Mouse (Mus musculus) forebrain, embryonic 15.5 days (tissue): ENCODE data around the gene Ctsk. TPM values are rescaled to one million over a fixed set of nuclear protein-coding genes. Genes with fewer than 3 reads are reported as not detected.

ENCODE experiments used
- ATAC-seq: fragments of 200-750 bp; cut with Nextera tagmentation; replicated peaks from 2 replicates; pipeline ENCODE4 v1.8.0; 2017; ENCODE audit warnings: mild to moderate bottlenecking, moderate TSS enrichment, moderate library complexity
- H3K27ac ChIP-seq: fragments of 300-500 bp; sonication (generic); replicated peaks from 2 replicates; pipeline ENCODE4 v1.5.1; 2015; ENCODE audit warnings: mild to moderate bottlenecking, inconsistent platforms
- H3K27me3 ChIP-seq: fragments of 300-500 bp; sonication (generic); 2 replicates; pipeline ENCODE4 v1.6.1; 2015; ENCODE audit warnings: inconsistent platforms
- H3K36me3 ChIP-seq: fragments of 300-500 bp; sonication (generic); 2 replicates; pipeline ENCODE4 v1.6.1; 2015; ENCODE audit warnings: mild to moderate bottlenecking, inconsistent platforms
- H3K4me1 ChIP-seq: fragments of 300-500 bp; sonication (generic); 2 replicates; pipeline ENCODE4 v1.6.1; 2015; ENCODE audit warnings: inconsistent platforms
- H3K4me2 ChIP-seq: fragments of 300-500 bp; sonication (generic); replicated peaks from 2 replicates; pipeline ENCODE4 v1.6.1; 2015; ENCODE audit warnings: mild to moderate bottlenecking, inconsistent platforms
- H3K4me3 ChIP-seq: fragments of 300-500 bp; sonication (generic); 2 replicates; pipeline ENCODE4 v1.5.1; 2015; ENCODE audit warnings: mild to moderate bottlenecking, inconsistent platforms
- H3K9ac ChIP-seq: fragments of 300-500 bp; sonication (generic); replicated peaks from 2 replicates; pipeline ENCODE4 v1.6.1; 2015; ENCODE audit warnings: mild to moderate bottlenecking, inconsistent platforms
- H3K9me3 ChIP-seq: fragments of 300-500 bp; sonication (generic); 2 replicates; pipeline ENCODE4 v1.6.1; 2016; ENCODE audit warnings: inconsistent platforms
- WGBS: fragments of 180-500 bp; shearing (Covaris S2); methylation state at CpG from one replicate; pipeline ENCODE4 v1.1.7; 2015; ENCODE audit warnings: mixed read lengths; 5-methylcytosine and 5-hydroxymethylcytosine counted together
- polyA plus RNA-seq: library from polyadenylated mRNA; unstranded; fragments of >200 nt; fragmentation: Nextera tagmentation; extraction: Ambion mirVana; gene quantifications from 2 replicates; pipeline ENCODE4 v1.2.1, GENCODE M21; 2015

Gene Ctsk
- 3.7 and 4.3 TPM in 2 replicates for polyA plus RNA-seq

DNA sequence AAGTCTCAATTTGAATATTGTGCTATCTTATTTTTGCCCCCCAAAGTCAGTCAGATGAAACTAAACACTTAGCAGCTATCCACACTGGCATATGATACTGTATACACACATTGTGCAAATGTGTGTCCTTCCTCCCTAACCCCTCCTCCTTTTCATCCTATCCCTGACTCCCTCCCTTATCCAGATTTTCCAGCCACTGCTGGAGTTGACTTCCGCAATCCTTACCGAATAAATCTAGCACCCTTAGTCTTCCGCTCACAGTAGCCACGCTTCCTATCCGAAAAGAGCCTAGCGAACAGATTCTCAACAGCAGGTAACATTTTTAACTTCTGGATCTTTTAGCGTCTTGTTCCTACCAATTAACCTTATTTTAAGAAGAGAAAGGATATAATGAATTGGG, at the start of gene Ctsk:
Gene Ctsk (plus strand): TSS at position 233 of the 400 bp plus-strand sequence.
- Histone ChIP-seq H3K4me2 (no peak within 1 kb of the TSS), H3K9me3 (no peaks in the 10 kb centered on the region), H3K27ac (no peak within 1 kb of the TSS), H3K4me1 (no peaks in the 10 kb centered on the region), H3K4me3 (no peak within 1 kb of the TSS), H3K36me3 (peaks cover 26% of the 10 kb centered on the region), H3K9ac (no peak within 1 kb of the TSS), H3K27me3 (no peaks in the 10 kb centered on the region)
- ATAC-seq, result no peak
- WGBS, result 91% methylated on average over 7 of the region's 7 CpGs

DNA sequence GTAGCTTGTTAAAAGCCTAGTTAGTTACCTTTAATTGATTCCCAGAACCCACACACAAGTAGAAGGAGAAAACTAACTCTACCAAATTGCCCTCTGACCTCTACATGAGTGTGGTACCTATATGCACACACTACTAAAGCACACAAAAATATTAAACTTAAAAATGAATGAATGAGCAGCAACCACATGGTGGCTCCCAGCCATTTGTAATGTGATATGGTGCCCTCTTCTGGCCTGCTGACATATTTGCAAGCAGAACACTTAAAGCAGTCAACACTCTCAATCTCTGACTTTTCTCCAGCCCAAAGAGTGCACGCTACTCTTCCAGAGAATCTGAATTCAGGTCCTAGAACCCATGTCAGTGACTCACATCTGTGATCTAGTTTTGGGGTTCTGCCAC, 48.6 kb upstream of the Ctsk start:
- H3K27ac ChIP-seq, result no peak overlapping the region
- WGBS, result 45% methylated on average over 1 of the region's 1 CpGs
- no peak; the same call in 1 of the 2 replicates for ATAC-seq

DNA sequence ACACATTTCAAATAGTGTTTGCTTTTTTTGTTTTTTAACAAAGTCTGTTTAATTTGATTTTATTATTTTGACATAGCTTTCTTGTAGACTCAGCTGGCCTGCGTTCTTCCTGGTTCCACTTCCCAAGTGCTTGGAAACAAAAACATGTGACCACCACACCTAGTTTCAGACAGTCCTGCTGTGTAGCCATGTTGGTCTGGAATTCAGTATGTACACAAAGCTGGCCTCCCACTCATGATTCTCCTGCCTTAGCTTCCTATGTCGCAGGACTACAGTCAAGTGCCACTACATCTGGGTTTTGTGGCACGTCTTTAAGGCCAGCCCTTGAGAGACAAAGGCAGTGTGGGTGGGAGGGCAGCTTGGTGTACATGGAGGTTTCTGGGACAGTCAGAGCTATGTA, 48.1 kb upstream of the Ctsk start:
- 97% methylated on average over 3 of the region's 3 CpGs for WGBS
- Histone ChIP-seq H3K27ac (no peak overlapping the region), H3K27me3 (no peaks in the 10 kb centered on the region), H3K9me3 (no peaks in the 10 kb centered on the region), H3K9ac (no peak overlapping the region), H3K4me2 (no peak overlapping the region), H3K4me3 (no peak overlapping the region), H3K36me3 (peaks cover 26% of the 10 kb centered on the region), H3K4me1 (no peaks in the 10 kb centered on the region)
- no peak for ATAC-seq

More for the DNA sequence above, 48.6 kb upstream of the Ctsk start:
- Histone ChIP-seq H3K9ac (no peak overlapping the region), H3K27me3 (no peaks in the 10 kb centered on the region), H3K36me3 (peaks cover 26% of the 10 kb centered on the region), H3K4me3 (no peak overlapping the region), H3K4me1 (no peaks in the 10 kb centered on the region), H3K4me2 (no peak overlapping the region), H3K9me3 (no peaks in the 10 kb centered on the region)

DNA sequence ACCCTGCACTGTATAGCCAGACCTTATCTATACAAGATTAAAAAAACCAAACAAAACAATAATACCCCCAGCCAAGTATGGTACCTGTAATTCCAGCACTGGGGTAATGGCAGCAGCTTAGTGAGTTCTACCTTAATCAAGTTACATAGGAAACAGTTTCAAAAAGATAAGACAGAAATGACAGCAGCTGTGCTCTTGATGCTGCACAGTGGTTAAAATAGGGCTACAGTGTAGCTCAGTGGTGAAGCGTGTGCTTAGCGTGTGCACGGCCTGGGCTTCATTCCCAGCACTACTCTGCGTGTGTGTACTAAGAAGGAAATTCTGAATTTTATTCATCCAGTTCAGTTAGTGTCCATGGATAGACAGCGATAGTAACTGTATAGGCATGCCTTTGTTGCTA, 42.7 kb upstream of the Ctsk start:
- no peak for ATAC-seq
- H3K9me3 ChIP-seq, result no peaks in the 10 kb centered on the region
- H3K4me3 ChIP-seq, result no peak overlapping the region
- H3K4me2 ChIP-seq, result no peak overlapping the region
- no peaks in the 10 kb centered on the region for H3K27me3 ChIP-seq
- H3K4me1 ChIP-seq, result no peaks in the 10 kb centered on the region
- peaks cover 19% of the 10 kb centered on the region for H3K36me3 ChIP-seq
- no peak overlapping the region for H3K9ac ChIP-seq
- no peak overlapping the region for H3K27ac ChIP-seq
- whole genome bisulfite sequencing, result 99% methylated on average over 5 of the region's 5 CpGs

DNA sequence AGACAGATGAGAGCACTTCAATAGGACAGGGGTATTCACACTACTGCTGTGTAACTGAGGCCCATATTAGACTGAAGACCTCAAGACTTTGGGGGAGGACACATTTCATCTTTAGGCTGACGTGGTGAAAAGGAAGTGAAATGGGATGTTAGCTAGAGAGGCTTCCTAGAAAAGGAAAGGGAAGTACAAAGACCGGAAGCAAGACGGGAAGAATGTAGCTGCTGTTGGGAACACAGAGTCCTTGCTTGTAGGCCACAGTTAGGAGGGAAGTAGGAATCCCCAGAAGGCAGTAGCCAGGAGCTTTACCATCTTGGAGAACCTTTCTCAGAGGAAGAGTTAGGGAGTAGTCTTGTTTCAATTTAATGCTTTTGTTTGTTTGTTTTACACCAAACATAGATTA, 41.3 kb upstream of the Ctsk start:
- H3K9me3 ChIP-seq, result no peaks in the 10 kb centered on the region
- H3K4me2 ChIP-seq, result no peak overlapping the region
- no peak overlapping the region for H3K27ac ChIP-seq
- no peaks in the 10 kb centered on the region for H3K27me3 ChIP-seq
- no peak overlapping the region for H3K9ac ChIP-seq
- H3K36me3 ChIP-seq, result peaks cover 19% of the 10 kb centered on the region
- 84% methylated on average over 3 of the region's 3 CpGs for WGBS
- no peak overlapping the region for H3K4me3 ChIP-seq
- no peaks in the 10 kb centered on the region for H3K4me1 ChIP-seq
- no peak for ATAC-seq

DNA sequence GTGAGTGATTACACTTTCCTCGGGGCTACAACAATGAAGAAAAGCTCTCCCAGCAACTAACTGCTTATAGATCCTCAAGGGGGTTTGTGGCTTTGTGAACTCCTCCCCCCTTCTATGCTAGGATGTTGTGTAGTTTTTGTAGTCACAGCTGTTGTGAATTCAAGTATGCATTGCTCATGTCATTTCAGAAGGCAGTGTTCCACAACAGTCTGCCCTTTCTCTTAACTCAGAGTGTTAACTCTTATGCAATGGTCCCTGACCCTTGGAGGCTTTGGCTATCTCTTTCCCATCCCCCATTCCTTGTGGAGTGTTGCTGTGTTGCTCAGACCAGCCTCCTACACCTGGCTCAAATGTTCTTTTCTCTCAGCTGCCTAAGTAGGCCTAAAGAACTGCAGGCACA, 39.7 kb upstream of the Ctsk start:
- H3K27ac ChIP-seq, result no peak overlapping the region
- WGBS, result 86% methylated on average over 1 of the region's 1 CpGs
- no peak overlapping the region for H3K9ac ChIP-seq
- no peaks in the 10 kb centered on the region for H3K4me1 ChIP-seq
- no peak overlapping the region for H3K4me3 ChIP-seq
- no peaks in the 10 kb centered on the region for H3K27me3 ChIP-seq
- no peak overlapping the region for H3K4me2 ChIP-seq
- ATAC-seq, result no peak
- H3K36me3 ChIP-seq, result peaks cover 7% of the 10 kb centered on the region; the same call in 1 of the 2 replicates
- H3K9me3 ChIP-seq, result no peaks in the 10 kb centered on the region

DNA sequence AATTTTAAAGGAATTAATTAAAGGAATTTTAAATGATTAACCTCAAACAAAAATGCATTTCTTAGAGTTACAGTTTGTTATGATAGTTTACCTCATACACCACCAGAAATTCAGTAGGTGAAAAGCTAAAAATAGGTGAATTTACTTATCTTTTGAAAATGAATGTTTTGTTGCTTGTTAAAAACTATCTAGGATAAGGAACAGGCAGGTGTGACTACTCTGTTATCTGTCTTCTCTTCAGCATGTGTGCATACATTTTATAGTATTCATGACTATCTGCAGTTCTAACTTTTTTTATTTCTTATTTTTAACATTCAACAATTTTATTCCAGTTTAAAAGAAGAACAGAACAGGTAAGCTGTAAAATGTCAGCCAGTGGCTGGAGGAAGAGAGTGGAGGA, 35.2 kb upstream of the Ctsk start:
- no peak overlapping the region for H3K27ac ChIP-seq
- H3K4me1 ChIP-seq, result no peaks in the 10 kb centered on the region
- no peaks in the 10 kb centered on the region for H3K27me3 ChIP-seq
- ATAC-seq, result no peak
- H3K9me3 ChIP-seq, result no peaks in the 10 kb centered on the region
- no peak overlapping the region for H3K9ac ChIP-seq
- peaks cover 20% of the 10 kb centered on the region for H3K36me3 ChIP-seq
- H3K4me2 ChIP-seq, result no peak overlapping the region
- H3K4me3 ChIP-seq, result no peak overlapping the region

DNA sequence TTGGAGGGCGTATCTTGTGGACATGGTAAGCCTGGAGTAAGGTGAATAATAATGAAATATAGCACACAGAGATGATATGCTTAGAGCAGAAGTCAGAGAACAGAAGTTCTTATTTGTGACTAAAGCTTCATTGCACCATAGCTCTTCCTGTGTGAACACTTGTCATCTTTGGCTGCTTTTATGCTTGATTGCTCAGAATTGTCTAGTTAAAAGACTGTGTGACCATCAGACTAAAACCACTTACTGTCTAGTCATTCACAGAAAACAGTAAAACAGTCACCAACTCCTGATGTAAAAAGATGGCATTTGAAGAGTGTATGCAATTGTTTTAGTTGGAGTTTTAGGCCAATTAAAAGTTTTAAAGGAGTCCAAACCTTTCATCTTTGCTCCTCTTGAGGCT, 20.1 kb upstream of the Ctsk start:
- Histone ChIP-seq H3K36me3 (peaks cover 71% of the 10 kb centered on the region), H3K27me3 (no peaks in the 10 kb centered on the region), H3K4me2 (no peak overlapping the region), H3K4me1 (no peaks in the 10 kb centered on the region), H3K4me3 (no peak overlapping the region), H3K9ac (no peak overlapping the region), H3K9me3 (no peaks in the 10 kb centered on the region), H3K27ac (no peak overlapping the region)
- no peak for ATAC-seq
- WGBS, result 100% methylated on average over 1 of the region's 1 CpGs

DNA sequence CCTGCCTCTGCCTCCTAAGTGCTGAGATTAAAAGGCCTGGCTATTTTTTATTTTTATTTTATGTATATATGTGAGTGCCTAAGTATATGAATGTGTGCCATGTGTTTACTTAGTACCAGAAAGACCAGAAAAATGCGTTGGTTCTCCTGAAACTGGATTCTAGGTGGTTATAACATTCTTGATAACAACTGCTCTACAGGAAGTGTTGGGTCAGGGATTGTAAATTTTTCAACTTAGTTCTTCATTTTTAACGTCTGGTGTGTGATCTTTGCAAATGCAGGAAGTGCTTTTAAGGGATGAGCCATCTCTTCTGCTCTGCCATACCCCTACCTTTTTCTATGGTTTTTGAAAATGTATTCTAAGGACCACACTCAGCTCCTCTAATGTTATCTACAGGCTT, 12.6 kb upstream of the Ctsk start:
- ATAC-seq, result no peak
- Histone ChIP-seq H3K36me3 (peaks cover 73% of the 10 kb centered on the region), H3K4me3 (no peak overlapping the region), H3K4me1 (no peaks in the 10 kb centered on the region), H3K9me3 (no peaks in the 10 kb centered on the region), H3K27ac (no peak overlapping the region), H3K4me2 (no peak overlapping the region), H3K27me3 (no peaks in the 10 kb centered on the region), H3K9ac (no peak overlapping the region)
- WGBS, result 95% methylated on average over 2 of the region's 2 CpGs

DNA sequence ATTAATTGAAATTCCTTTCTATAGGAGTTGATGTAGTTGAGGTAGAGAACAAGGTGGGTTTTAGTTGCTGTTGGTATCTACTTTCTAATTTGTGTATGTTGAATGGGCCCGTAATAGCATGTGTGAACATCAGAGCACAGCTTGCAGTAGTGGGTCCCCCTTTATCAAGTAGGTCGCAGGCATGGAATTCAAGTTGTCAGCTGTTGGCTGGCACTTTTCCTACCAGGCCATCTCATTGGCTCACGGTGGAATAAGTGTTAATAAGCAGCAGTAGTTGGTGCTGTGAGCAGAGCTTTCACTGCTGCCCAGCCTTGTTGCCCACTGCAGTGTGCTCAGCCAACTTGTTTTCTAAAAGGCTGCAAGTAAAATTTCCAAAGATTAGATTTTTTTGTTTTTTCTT, 10.4 kb upstream of the Ctsk start:
- H3K9me3 ChIP-seq, result no peaks in the 10 kb centered on the region
- ATAC-seq, result no peak
- H3K9ac ChIP-seq, result no peak overlapping the region
- no peaks in the 10 kb centered on the region for H3K27me3 ChIP-seq
- H3K4me1 ChIP-seq, result no peaks in the 10 kb centered on the region
- 95% methylated on average over 3 of the region's 3 CpGs for WGBS
- H3K4me3 ChIP-seq, result no peak overlapping the region
- H3K27ac ChIP-seq, result no peak overlapping the region
- peaks cover 82% of the 10 kb centered on the region for H3K36me3 ChIP-seq
- H3K4me2 ChIP-seq, result no peak overlapping the region

DNA sequence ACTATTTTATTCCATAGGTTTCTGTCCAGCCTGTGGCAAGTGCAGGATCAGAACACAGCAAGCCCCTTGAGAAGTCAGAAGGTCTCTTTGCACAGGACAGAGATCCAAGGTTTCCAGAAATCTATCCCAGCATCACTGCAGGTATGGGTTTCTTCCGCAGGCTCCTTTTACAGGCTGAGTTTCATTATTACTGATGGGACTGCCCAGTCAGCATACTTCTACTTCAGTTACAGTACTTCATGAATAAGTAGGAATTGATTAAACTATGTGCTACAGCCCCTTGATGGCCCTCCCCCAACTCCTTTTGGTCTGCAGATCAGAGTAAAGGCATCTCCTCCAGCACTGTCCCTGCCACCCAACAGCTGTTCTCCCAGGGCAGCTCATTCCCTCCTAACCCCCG, 8.8 kb upstream of the Ctsk start:
- no peak for ATAC-seq
- H3K36me3 ChIP-seq, result peaks cover 87% of the 10 kb centered on the region
- 97% methylated on average over 2 of the region's 2 CpGs for WGBS

DNA sequence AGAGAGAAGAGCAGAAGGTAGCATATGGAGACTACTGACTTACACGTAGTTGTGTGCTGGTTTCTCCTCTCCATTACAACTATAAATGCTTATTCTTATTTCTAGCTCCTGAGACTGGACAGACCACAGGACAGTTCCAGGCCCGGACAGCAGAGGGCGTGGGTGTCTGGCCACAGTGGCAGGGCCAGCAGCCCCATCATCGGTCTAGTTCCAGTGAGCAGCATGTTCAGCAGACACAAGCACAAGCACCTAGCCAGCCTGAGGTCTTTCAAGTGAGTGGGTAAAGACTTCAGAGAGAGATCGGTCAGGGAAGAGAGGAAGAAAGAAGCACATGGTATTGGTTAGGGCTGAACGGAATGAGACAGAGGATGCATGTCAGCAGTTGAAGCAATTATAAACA, 4.7 kb upstream of the Ctsk start:
- peaks cover 69% of the 10 kb centered on the region for H3K36me3 ChIP-seq
- no peak overlapping the region for H3K27ac ChIP-seq
- WGBS, result 67% methylated on average over 6 of the region's 6 CpGs
- no peak for ATAC-seq
- H3K4me3 ChIP-seq, result no peak overlapping the region
- H3K4me1 ChIP-seq, result no peaks in the 10 kb centered on the region
- no peaks in the 10 kb centered on the region for H3K27me3 ChIP-seq
- H3K9me3 ChIP-seq, result no peaks in the 10 kb centered on the region
- no peak overlapping the region for H3K4me2 ChIP-seq
- H3K9ac ChIP-seq, result no peak overlapping the region

More for the DNA sequence above, 8.8 kb upstream of the Ctsk start:
- Histone ChIP-seq H3K9ac (no peak overlapping the region), H3K4me3 (no peak overlapping the region), H3K4me1 (no peaks in the 10 kb centered on the region), H3K4me2 (no peak overlapping the region), H3K27ac (no peak overlapping the region), H3K27me3 (no peaks in the 10 kb centered on the region), H3K9me3 (no peaks in the 10 kb centered on the region)

DNA sequence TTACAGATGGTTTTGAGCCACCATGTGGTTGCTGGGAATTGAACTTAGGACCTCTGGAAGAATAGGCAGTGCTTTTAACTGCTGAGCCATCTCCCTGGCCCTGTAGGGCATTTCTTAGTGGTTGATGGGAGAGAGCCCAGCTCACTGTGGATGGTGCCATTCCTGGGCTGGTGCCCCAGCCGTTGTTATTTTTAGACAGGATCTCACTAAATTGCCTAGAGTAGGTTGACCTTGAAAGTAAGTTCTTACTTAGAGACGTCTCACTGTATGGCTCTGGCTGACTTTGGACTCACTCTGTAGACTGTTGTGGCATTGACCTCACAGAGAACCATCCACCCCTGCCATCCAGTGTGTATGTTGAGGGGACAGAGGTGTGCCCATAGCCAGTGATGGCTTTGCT, 827 bp upstream of the Ctsk start:
- Histone ChIP-seq H3K27ac (no peak overlapping the region), H3K9ac (no peak overlapping the region), H3K9me3 (no peaks in the 10 kb centered on the region), H3K4me1 (no peaks in the 10 kb centered on the region), H3K36me3 (peaks cover 33% of the 10 kb centered on the region), H3K4me2 (no peak overlapping the region), H3K4me3 (no peak overlapping the region), H3K27me3 (no peaks in the 10 kb centered on the region)
- WGBS, result 91% methylated on average over 2 of the region's 2 CpGs
- ATAC-seq, result no peak
